Mouse (Mus musculus) bone marrow macrophage, adult 2 months (primary cell): Measurements from ENCODE around the gene Stkld1.

Source experiments
- CTCF ChIP-seq: IDR thresholded peaks from 2 replicates; pipeline ENCODE4 v1.5.1; 2012; ENCODE audit warnings: low read depth, mild to moderate bottlenecking, low read length, moderate library complexity
- POLR2A ChIP-seq: IDR thresholded peaks from 2 replicates; pipeline ENCODE4 v1.6.1; 2012; ENCODE audit warnings: mild to moderate bottlenecking, low read depth, low read length, borderline replicate concordance

- no peak for TF ChIP-seq POLR2A
- no peak for TF ChIP-seq CTCF
These were observed 17.7 kb upstream of the Stkld1 start, which contains the start of the genes Surf2 and Surf1 for GRCm38 (mm10) chr2:26915927-26916728.
